Mouse (Mus musculus): ENCODE data around the gene Crybg1.
"Not testable (repeated sequence)": the region's sequence is repeated elsewhere in the genome, so short reads cannot be mapped to it uniquely, and the experiment has no call there.

The Crybg1 gene

DNA sequence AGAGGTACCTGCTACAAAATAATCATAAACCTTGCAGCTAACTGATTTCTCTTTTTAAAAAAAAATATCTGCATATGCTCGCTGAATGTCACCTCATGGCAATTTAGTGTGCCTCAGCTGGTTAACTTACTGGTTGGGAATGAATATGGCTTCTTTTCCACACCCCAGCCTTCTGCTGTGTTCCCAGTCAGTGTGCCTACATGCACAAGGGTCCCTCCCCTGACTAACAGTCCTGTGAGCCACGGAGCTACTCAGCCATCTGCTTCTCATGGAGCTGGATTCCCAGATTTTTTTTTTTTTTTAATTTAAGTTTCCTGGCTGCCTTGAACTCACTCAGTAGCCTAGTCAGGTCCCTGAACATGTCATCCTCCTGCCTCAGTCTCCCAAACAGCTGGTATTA, 183.7 kb downstream of the Crybg1 start:
- DNase-seq (ENCODE audit: low read depth), result no peak

DNA sequence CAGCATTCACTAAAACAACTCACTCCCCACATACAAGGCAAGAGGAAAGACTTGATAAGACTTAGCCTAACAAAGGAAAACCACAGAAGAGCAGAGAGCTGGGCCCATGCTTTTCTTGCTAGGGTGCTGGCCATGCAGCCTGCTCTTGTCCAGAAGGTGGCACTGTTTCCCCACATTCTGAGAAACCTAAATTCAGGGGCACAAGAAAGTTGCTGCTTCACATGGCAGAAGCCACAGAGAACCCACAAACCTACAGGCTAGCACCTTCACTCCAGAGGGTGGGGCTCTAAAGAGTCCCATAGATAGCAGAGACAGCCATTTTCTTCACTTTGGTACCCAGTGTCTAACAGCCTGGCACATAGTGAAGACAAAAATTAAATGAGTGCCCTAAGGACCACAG, 194.7 kb downstream of the Crybg1 start:
- peak; percentile 97 for DNase-seq (ENCODE audit: low read depth)

DNA sequence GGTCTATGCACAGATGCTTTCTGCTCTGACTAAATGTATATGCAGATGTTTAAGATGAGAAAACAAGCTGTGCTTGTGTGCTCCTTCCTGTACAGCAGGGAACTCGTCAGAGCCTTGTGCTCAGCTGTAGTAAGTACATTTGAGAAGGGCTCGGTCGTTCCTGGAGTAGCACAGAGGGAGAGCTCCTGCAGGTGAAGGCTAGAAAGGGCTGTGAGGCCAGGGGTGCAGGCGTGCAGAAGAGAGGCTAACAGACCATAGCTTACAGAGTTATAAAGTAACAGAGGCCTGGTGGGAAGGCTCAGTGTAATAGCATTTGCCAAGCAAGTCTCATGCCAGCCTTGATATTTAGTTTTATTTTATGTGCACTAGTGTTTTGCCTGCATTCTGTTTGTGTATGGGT, 203.2 kb downstream of the Crybg1 start:
- DNase-seq (ENCODE audit: low read depth), result no peak

DNA sequence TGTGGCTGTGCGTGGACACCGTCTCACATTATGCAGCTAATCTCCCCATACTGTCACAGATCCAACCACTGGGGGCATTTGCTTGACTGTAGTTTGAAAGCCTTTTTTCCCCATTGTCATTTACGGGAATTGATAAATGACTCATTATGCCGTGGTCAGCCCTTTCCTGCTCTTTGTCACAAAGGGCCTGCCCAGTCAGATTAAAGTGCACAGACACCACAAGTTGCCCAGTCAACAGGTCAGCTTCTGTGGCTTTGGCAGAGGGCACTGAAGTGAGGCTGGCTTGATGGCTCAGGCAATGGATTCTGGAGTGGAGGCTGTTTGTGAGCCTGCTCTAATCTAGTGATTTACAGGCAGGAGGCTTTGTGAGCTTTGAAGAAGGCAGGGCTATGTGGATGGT, 204.9 kb downstream of the Crybg1 start:
- DNase-seq (ENCODE audit: low read depth), result peak; percentile 19

DNA sequence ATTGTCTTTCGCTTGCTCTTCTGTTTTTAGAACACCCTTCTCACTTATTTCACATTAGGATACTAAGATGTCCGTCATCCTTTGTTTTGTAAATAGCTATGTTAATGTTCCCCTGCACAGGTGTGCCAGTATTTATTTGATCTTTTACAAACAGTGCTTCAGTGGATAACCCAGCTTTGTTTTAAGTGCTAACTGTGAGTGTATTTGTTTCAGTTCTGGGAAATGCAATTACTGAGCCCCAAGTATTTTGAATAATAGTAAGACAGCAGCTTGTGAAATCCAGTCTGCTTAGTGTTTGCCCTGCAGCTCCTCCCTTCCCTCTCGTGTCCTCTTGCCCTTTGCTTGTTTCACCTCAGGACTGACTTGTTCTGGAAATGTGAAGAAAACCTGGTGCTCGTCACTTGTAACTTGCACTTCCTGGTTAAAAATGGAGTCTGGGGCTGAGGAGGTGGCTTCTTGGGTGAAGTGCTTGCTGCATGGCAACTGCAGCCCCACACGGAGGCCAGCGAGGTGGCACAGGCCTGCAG, 209.5 kb downstream of the Crybg1 start:
- DNase-seq (ENCODE audit: low read depth), result no peak

DNA sequence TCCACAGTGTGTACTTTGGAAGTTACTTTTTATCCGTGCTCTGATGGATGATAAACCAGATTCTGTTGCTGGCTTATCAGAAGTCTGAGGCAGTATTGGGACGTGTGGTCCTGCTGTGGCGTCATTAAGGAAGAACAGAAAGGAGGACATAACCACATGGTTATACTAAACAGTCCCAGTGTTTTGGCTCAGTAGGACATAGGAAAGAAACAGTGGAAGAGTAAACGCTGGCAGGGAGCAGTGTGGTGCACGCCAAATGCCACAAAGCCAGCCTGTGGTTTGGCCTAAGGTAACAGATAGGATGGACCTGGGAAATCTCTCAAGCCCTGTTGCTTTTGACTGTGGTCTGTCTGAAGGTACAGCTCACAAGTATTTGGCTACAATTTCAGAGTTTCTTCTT, 220.1 kb downstream of the Crybg1 start:
- DNase-seq (ENCODE audit: low read depth), result no peak

DNA sequence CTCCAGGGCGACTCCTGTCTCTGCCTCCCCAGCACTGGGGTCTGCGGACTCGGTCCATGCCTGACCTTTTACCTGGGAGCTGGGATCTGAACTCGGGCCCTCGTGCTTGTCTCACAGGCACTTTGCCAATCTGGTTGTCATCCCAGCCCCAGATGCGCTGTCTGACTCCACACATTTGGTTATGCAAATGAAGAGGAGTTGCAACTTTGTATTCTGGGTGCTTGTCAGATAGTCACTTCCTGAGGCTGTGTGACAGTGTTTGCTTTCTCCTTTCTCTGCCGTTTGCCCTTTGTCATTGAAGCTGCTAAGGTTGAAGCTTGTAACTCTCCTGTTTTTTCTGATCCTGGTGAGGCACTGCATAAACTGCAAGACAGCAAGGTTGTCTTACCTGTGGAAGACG, 220.9 kb downstream of the Crybg1 start:
- DNase-seq (ENCODE audit: low read depth), result no peak

DNA sequence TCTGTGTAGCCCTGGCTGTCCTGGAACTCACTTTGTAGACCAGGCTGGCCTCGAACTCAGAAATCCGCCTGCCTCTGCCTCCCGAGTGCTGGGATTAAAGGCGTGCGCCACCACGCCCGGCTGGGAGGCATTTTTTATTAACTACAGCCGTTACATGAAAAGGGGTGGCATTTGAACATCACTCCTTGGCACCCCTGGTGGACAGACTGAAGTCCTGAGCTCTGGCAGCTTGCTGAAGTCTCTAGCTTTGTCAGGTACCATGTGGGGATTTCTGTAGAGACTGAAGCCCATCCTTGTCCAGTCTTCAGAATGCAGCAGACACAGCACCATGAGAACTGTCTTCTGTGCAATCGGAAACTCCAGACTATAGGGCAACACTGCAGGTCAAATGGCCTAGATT, 222.9 kb downstream of the Crybg1 start:
- not testable (repeated sequence) for DNase-seq (ENCODE audit: low read depth)

DNA sequence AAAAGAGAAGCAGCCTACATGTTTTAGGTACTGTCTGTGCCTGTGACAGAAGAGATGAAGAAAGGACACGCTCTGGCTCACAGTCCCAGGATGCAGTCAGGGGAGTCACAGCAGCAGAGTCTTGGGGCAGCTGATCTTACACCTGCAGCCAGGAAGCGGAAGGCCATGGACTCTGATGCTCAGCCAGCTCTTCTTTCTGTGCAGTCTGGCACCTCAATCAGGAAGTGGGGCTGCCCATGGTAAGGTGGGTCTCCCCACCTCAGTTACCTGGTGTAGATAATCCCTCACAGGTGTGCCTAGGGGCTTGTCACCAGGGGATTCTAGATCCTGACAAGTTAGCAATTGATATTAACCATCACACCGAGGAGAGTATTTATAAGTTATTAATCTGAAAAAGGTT, 225.6 kb downstream of the Crybg1 start:
- DNase-seq (ENCODE audit: low read depth), result no peak

DNA sequence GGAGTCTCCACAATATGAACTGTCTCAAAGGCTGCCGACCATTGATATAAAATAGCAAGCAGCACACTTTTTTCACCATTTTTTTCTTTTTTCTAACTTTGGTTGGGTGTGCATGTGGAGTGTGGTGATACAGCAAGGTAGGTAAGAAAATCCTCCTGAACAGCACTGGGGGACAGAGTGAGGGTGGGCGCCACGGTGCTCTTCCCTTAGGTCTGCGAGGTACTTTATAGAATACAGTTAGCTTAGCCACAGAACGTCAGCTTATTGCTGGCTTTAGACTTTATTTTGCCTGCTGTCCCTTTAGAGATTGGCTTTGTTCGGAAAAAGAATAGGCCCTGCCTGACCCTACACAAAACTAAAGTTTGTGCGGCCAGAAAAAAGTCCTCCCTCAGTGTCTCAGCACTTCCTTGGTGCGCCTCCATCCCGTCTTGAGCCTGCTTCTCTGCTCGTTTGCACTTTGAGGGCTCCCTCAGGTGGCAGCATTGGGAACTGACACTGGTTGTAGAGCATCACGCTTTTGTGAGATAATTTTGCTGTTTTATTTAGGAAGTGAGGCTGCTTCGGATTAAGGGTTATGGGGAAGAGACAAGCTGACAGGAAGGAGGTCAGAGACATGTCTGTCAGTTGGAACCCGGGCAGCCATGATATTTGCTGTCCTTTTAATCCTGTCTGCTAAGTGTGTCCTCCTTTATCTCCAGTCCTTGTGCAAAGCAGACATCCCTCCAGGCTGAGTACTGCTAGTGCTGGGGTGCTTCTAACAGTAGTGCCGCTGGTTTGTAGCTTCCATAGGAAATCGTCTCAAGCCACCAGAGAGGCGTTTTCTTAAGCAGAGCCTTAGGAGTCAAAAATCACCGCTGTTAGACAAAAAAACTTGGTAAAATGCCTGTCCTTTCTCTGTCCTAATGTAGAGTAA, 229.7 kb downstream of the Crybg1 start:
- DNase-seq (ENCODE audit: low read depth), result peak; percentile 81

DNA sequence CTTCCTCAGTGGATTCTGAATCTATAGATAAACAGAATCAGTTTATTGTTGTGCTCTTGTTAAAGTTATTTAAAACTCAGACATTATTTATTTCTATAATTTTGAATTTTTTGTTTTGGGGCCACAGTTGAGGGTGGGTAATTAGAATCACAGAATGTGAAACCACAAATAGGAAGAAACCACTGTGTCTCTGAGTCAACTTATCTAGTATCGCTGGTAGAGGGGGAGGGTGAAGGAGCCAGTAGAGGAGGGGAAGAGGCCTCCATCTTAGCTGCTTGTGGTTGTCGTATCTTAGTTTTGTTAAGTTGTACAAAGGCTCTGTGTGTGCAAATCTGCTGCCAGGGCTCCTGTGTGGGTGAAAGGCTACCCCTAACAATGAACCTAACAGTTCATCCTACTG, 231.9 kb downstream of the Crybg1 start:
- no peak for DNase-seq (ENCODE audit: low read depth)

DNA sequence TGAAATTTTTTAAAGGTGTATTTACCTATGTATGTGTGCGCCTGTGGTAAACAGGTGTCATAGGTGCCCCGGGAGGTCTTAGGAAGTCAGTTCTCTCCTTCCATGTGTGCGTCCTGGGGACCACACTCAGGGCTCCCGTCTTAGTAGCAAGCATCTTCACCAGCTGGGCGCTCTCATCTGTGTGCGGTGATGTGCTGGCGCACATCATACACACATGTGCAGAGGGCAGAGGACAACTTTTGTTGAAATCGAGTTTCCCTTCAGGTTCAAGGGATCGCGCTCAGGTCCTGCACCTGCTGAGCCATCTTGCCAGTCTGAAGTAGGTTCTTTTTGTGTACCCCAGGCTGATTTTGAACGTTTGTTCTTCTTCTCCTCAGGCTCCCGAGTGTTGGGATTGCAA, 232.5 kb downstream of the Crybg1 start:
- DNase-seq (ENCODE audit: low read depth), result no peak

DNA sequence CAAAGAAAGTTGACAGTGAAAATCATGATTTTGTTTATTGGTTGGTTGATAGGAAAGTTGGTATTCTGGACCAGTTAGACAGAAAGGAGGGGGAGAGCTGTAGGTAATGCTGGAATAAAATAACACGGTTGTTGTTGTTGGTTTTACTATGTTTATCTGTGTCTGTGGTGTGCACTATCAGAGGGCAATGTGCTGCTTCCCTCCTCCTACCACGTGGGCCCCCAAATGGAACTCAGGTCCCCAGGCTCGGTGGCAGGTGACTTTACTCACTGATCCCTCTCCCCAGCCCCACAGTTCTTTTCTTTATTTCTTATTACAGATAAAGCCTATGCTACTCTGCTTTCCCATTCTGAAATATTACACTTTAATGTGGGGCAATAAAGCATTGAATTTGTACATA, 236.4 kb downstream of the Crybg1 start:
- no peak for DNase-seq (ENCODE audit: low read depth)

DNA sequence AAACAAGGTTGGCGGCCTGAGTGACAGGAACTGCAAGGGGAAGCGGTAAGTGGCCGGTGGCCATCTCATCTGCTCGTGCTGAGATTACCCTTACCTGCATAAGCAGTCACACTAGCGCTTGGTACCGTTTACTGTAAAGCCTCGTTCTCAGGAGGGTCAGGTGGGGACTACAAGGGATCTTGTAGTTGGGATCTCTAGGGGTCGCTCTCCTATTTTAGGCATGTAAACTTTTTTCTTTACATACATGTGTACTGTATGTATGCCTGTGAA, 237.8 kb downstream of the Crybg1 start:
- no peak for DNase-seq (ENCODE audit: low read depth)

DNA sequence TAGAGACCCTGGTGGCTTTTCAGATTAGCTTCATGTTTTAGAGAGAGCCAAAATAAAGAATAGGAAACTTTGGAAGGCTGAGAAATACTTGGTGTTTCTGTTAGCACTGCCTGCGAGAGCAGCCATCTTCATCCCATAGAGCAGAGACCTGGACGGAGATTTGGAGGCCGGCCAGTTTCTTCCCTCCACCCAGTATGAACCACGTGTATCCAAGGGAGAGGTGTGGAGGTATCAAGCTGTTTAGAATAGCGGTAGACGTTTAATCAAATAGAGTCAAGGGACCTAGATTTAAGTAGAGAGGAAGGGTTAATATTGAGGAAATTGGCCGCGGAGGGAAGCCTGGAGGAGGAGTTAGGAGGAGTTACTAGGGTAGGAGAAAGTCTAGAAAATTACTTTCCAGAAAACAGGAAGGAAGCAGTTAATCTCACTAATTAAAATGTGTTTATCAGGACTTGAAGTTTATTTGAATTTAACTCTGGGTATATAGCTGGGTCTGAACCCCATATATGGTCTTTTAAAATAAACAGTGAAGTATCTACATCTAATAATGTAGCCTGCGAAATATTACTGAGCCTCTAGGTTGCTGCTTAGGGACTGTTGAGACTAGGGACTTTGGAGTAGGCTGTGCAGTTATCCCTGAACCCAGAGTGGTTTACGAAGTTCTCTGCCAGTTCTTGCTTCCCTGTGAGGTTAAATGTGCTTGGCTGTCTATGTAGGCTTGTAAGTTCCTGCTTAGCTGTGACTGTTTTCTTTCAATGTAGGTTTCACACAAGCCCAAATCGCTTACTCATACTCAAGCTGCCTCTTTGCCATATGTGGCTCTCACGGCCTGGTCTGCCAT, 238.4 kb downstream of the Crybg1 start:
- DNase-seq (ENCODE audit: low read depth), result no peak

DNA sequence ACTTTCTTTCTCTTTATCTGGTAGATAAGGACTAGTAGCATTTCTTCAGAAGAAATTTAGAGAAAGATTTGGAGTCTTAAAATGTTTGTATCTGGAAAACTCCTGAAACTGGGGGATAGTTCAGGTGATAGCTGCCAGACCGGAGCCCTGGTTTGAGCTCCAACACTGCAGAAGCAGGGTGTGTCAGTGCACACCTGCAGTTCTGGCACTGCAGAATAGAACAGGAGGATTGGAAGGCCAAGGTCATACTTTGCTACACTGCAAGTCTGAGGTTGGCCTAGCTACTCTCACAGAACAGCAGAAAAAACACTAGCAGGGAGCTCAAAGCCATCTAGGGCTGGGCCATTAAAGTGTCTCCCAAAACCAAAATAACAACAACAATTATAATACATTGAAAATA, 244.1 kb downstream of the Crybg1 start:
- no peak for DNase-seq (ENCODE audit: low read depth)

DNA sequence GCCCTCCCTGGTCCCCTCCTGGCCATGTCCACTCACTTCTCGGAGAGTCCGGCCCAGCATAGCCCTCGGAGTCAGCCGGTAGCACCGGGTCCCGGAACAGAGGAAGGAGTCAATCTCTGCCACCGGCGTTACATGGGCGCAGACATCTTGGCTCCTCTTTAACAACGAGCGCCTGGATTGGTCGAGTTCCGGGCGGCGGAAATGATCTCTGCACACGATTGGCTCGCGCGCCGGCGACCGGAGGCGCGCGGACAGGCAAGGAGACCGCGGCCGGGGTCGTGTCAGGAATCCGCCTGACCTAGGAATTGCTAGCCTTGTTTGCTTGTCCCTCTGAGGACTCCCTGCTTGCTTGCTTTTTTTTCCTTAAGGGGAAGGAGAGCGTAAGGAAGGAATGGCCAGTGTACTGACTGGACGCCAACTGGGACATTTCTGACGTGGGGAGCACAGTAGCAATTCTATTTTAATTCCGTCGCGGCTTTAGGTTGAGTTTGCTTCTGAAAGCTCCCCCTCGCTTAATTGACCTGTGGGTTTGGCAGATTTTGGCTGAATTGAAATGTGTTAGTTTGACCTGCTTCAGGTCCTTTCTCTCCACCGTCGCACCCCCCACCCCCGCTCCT, 247.0 kb downstream of the Crybg1 start, which contains the start of the genes Qrsl1 and Rtn4ip1:
Gene Qrsl1 (minus strand): TSS at position 168 of the 617 bp plus-strand sequence.
Gene Rtn4ip1 (plus strand): TSS at position 230 of the 617 bp plus-strand sequence.
- peak; percentile 97 for DNase-seq (ENCODE audit: low read depth)

DNA sequence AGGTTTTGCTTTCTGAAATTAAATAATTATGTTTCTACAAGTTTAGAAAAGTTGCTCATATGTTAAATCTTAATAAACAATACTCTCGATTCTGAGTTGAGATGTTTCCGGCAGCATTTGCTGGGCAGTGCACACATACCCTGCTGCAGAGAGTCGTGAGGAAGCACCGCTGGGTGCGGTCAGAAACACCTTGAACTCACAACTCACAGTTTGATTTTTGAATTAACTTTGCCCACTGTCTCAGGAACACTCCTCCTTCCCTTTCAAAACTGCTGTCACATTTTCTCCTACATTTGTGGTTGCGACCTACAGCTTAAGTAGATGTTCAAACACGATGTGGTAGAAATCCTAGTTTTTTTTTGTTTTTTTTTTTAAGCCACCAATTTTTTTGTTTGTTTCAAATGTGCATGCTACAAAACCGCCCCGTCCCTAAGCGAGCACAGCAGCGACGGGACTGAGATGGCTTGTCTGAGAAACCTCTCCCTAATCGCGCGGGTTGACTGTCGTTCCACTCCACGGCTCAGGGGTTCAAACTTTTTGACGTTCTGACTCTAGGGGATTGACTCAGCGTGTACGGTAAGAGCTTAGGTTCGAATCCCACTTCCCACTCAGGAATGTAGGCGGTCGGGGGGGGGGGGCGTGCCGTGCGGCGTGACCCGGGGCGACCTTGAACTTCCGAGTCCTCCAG, 247.6 kb downstream of the Crybg1 start:
- DNase-seq (ENCODE audit: low read depth), result no peak

All from NIH3T3 (cell line).